Mouse (Mus musculus): ENCODE results near the gene Mapk8ip2.

Gene Mapk8ip2

DNA sequence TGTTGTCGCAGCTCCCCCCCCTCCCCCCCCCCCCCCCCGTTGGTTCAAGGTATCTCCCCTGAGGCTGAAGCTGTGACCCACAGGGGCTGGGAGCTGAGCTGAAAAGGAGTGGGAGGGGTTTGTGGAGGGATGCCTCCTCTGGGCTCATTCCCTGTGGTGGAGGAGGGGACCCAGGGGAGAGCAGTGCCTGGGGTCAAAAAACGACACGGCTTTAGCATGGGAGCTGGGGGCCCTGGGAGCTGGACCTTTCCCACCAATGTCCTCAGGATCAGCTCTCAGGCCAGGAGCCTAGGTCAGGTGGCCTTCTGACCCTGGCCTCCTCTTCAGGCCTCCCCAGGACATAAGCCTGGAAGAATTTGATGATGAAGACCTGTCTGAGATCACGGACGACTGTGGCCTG lies 1.1 kb downstream of the Mapk8ip2 start:
- no peak for DNase-seq

GRCm38 (mm10) chr15:89455642-89456041 lies 1.9 kb downstream of the Mapk8ip2 start:
- DNase-seq: no peak

GRCm38 (mm10) chr15:89458942-89459341 lies 5.2 kb downstream of the Mapk8ip2 start:
- DNase-seq: no peak

GRCm38 (mm10) chr15:89459821-89460220 lies 6.1 kb downstream of the Mapk8ip2 start:
- DNase-seq: no peak

GRCm38 (mm10) chr15:89460298-89460697 lies 6.6 kb downstream of the Mapk8ip2 start:
- no peak for DNase-seq

GRCm38 (mm10) chr15:89461321-89461720 lies 7.6 kb downstream of the Mapk8ip2 start:
- DNase-seq: no peak

GRCm38 (mm10) chr15:89462176-89462575 lies 8.5 kb downstream of the Mapk8ip2 start:
- DNase-seq: no peak

DNA sequence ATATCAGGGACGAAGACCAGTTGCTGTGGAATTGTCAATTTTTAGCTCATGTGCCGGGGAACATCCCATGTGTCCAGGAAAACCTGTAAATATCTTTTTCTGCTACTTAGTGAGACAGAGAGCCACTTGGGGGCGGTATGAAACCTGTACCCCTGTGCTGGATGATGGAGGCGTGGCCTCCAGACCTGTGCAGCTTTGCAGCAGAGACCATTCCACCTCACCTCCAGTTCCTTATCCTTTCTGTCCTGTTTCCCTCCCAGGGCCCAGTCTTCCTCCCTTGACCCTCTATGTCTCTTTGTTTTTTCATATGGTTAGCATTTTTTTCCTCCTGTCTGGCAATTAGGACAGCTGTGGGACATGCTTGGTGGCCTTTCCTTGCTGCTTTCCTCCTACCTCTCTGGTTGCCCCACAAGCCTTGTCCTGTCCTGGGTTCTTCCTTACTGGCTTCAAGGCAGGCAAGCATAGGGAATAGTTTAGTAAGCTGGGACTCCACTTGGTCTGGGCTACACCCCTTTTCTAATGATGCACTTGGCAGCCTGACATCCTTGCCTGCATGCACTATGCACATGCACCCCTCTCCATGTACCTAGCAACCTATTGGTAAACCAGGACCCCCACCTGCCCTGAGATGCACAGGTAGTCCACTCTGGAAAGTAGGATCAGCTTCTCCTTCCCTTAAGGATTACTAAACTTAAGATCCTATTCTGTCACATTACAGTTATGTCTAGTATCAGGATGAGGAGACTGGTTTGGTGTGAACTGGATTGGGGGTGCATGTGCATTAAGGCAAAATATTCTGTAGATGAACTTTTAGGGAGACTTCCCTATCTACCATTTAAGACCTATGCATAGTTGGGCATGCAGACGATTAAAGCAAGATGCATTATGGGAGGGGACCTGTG lies 9.9 kb downstream of the Mapk8ip2 start:
- DNase-seq: no peak

- peak; percentile 72 for DNase-seq
Observed at GRCm38 (mm10) chr15:89465052-89465451, 11.3 kb downstream of the Mapk8ip2 start.

GRCm38 (mm10) chr15:89468577-89468976 lies 14.9 kb downstream of the Mapk8ip2 start:
- DNase-seq: peak; percentile 69

DNA sequence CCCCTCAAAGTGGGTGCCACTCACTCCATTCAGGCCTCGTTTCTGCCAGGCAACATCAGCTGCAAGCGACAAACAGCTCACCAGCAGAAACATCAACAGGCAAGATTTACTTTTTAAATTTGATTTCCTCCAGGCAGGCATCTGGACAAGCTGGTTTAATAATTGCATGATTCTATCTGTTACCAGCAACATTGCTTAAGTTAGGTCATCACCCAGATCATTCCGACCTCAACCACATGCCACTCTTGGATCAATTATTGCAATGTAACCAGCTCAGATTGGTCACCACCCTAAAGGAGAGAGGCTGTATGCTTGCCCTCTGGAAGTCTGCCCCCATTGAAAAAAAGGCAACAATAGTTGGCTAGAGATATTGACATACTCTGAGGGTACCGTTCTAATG lies 17.8 kb downstream of the Mapk8ip2 start:
- DNase-seq: no peak

DNA sequence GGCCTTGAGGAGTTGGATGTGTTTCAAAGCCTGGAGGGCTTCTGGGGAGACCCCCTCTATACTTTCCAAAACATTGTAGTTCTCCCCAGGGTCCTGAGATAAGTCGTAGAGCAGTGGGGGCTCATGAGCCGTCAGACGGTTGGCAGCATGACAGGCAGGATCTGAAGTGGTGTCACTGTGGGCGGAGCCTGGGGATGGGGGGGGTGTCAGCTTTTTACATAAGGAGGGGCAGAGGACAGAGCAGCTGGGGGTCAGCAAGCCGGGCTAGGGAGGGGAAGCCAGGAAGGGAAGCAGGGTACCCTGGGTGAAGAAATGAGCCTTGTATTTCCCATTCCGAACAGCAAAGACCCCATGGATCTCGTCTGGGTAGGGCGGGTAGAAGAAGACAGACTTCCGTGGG lies 19.7 kb downstream of the Mapk8ip2 start:
- DNase-seq: no peak

DNA sequence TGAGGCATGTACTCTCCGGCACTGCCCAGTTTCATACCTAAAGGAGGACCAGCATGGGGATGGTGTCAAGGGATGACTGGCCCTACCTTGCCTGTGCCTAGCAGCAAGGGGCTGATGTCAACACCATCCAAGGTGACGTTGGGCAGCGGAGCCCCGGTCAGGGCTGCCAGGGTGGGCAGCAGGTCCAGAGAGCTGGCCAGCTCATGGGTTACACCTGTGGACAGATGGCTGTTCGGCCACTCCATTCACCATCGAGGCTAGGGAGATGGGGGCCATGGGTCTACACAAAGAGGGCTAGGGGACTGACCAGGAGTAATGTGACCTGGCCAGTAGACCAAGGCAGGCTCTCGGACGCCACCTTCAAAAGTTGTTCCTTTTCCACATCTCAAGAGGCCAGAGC lies 20.2 kb downstream of the Mapk8ip2 start:
- no peak for DNase-seq

DNA sequence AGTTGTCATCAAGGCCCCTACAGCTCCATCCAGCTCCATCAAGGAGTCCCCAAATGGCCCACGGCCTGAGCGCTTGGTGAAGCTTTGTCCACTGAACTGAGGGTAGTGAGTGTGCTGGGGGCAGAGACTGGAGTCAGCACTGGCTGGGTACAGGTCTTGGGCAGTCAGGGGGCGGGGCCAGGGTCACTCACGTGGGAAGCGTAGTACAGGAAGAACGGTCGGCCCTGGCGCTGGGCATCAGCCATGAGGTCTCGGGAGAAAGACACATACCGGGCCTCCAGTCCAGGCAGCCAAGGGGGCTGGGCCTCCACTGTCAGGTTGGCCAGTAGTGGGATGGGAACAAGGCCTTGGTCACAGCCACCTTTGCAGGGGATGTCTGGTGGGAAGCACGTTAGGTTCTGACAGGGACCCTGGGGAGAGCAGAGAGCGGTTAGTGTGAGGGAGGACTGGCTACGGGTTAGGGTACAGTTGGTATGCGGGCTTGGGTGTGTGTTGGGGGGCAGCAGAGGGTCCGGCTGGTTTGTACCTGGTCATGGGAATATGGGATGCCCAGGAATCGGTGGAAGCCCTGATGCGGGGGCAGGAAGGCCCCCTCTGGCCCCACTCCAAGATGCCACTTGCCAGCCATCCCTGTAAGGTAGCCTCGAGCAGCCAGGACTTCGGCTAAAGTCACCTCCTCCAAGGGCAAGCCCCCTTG lies 21.0 kb downstream of the Mapk8ip2 start:
- no peak for DNase-seq

DNA sequence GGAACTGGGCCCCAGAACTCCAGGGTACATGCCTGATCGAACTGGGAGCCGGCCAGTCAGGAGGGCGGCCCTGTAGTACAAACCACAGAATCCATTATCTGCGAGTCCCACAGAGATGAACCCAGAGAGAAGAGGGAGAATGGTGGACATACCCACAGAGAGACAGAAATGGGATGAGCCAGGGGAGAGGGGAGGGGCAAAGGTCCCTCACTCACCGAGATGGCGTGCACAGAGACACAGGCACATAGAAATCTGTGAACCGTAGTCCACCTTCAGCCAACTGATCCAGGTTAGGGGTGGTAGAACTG lies 21.5 kb downstream of the Mapk8ip2 start:
- DNase-seq: no peak

DNA sequence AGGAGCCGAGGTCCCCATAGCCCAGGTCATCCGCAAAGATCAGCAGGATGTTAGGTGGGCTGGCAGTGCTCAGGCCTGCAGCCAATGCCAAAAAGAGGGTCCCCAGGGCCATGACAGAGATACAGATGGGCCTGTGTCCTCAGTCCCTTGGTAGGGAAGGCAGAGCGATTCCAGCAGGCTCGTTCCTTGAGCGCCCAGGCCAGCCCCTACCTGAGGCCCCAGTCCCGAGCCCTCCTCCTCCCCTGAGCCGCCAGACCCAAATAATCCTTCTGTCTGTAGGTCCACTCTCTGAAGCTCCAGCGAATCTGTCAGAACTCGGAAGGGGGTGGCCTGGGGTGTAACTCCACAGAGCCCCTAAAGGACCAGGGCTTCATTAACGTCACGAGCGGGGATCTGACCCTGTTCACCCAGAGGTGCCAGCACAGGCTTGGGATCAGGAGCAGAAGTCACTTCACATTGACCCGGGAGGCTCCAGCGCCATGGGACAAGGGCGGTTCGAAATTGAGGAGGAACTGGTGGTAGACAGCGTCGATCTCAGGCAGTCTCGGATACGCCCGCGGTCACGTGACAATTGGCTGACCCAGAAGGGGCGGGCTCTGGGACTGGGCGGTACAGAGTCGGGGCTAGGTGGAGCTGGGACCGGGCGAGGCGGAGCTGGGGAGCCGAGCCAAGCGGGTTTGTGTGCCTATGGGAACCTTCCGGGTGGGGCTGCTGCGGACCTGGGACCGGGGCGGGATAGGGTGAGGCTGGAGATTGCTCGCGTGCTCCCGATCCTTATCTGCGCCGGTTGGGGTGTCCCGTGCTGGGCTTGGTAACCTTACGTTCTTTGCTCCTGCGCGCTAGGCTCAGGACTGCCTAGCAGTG lies 22.1 kb downstream of the Mapk8ip2 start:
- peak; percentile 93 for DNase-seq

- DNase-seq: no peak
Observed at GRCm38 (mm10) chr15:89476475-89476815, 22.7 kb downstream of the Mapk8ip2 start.

DNA sequence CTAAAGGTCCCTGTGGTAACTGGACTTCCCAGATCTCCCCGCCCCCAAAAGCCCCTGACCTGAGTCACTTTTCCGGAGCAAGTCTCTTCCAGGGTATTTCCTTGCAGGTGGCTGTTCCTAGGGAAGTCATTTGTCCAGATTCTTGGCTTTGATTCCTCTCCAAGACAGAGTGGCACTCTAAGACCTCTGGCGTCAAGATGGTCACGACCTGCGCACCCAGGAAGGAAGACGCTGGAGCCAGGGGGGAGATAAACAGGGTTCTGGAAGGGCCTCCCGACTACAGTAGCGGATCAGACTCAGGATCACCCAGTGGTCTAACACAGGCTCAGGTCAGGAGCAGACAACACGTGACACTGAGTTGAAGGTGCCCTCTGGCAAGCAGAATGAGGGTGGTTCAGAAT lies 23.4 kb downstream of the Mapk8ip2 start, which contains the start of gene Arsa:
Gene Arsa, minus strand, starts transcription at position 335 of the 401 bp plus-strand sequence.
- no peak for DNase-seq

GRCm38 (mm10) chr15:89477806-89478205 lies 24.1 kb downstream of the Mapk8ip2 start:
- DNase-seq: no peak

DNA sequence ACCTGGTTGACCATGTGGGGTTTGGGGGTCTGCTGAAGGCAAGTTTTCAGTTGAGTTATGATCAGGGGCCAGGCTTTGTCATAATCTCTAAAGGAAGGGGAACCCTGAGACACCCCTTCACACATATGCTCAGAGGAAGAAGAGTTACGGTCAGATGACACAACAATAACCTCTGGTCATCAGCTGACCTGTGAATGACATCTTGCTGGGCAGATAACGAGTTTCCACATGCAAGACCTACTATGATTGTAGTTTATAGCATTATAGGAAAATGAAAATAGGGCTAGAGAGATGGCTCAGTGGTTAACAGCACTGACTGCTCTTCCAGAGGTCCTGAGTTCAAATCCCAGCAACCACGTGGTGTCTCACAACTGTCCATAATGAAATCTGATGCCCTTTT lies 24.9 kb downstream of the Mapk8ip2 start:
- no peak for DNase-seq

DNA sequence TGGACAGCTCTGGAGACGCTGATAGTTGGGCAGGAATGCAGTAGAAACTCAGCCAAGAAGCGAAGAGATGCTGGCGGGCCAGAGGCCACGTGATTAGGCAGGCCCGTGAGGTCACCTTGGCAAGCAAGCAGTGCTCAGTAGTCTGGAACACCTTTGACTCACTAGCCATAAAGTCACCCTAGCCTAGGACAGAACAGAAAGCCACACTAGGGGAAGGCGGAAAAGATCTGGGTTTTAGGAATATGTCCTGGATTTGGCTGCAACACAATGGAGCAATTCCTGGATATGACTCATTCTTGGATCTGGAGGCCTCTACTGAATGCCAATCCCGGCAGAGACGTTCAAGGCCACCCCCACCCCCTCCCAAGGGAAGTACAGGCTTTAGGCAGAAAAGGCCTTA lies 26.9 kb downstream of the Mapk8ip2 start:
- no peak for DNase-seq

DNA sequence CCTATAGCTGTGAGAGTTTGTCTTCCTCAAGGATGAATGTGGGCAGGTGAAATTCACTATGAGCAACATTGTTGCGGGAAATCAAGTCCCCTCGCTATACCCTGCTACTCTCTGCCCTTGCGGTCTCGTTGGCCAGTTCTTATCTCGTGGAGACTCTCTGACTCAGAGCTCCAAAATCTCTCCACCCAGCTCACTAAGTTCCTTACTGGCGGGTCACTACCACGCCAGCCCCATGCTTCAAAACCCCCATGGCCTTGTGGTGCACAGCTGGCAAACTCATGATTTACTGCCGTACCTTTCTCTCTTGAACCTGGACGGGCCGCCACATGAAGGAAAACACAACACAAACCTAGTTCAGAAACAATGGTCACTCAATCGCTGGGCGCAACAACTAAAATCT lies 34.5 kb downstream of the Mapk8ip2 start:
- no peak for DNase-seq

DNA sequence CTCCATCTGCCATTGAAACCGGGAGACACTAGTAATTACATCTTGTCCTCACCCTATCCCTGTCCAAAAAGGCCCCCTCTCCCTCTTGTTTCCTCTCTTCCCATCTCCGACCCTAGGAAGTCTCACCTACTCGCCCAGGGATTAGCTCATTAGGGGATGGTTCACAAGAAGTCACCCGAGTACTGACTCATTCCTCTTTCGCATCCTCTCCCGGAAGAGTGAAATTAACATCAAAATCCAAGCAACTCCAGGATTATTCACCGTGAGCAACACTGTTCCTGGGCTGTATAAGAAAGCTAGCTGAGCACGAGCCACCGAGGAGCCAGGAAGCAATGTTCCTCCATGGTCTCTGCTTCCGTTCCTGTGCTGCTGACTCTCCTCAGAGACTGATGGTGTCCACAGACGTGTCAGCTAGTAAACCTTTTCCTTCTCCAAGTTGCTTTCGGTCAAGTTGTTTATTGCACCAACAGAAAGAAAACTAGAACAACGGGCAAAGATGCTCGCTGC lies 35.0 kb downstream of the Mapk8ip2 start:
- no peak for DNase-seq

All from retina, postnatal 1 day (tissue).